Mouse (Mus musculus) yolk sac, embryonic 10.5 days (tissue): Measurements from ENCODE around the gene Mbtd1.
"Not testable (repeated sequence)": the region's sequence is repeated elsewhere in the genome, so short reads cannot be mapped to it uniquely, and the experiment has no call there.

Source experiments
- DNase-seq: peaks from one replicate; pipeline ENCODE4 v3.0.0-alpha.2; 2017; ENCODE audit warnings: low spot score

The Mbtd1 gene

DNA sequence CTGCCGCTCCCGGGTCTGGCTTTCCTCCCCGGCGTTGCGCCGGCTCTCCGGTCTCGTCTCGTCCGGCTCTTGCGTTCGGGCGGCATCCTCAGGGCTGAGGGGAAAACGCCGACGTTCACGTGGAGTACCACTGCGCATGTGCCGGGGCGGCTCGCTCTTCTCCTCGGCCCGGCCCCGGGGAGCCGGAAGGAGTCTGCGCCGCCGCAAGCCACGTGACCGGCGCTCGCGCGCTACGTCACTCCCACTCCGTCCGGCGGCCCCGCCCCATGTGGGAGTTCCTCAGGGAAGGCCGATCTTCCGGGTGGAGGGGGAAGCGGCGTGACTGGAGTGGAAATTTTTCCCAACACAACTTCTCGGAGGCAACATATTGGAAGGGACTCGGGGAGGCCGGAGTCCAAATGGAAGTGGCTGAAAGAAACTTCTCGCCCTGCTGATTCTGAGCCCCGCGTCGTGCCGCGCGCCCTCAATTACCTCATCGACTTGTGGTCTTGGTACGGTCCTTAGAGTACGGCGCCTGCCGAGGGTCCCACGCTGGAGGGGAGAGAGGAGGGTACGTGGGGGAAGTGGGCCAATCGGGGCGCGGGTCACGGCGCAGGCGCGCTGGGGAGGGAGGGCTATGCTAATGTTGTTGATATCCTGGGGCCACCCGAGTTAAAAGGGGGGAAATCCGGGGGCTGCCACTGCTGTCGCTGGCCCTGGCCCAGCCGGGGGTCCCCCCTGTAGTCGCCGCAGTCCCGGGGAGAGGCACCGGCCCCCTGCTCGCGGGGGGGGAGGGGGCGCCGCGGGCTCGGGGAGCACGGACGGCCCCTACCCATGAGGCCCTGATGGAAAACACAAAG, at the start of gene Mbtd1, which contains the start of gene Utp18:
Gene Mbtd1, plus strand, starts transcription at position 281 of the 839 bp plus-strand sequence.
Gene Utp18, minus strand, starts transcription at position 195 of the 839 bp plus-strand sequence.
- peak; percentile 97 for DNase-seq

DNA sequence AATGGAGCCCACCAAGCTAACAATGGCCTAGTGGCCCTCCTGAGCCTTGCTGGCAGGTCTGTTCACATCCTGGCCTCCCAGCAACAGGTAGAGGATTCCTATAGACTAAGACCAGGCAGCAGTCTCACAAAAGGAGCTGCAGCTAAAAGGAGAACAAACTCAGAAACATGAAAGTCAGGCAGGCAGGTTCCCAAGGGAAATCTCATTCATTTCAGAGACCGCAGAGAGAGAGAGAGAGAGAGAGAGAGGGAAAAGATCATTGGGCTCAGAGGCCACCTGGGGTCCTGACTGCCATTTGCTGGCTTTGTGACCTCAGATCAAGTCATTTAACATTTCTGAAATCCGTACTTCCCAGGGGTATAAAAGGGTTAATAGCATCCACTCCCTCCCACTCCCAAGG, 38.3 kb upstream of the Mbtd1 start:
- DNase-seq, result no peak

- no peak for DNase-seq
These were observed 33.1 kb upstream of the Mbtd1 start for GRCm38 (mm10) chr11:93852546-93852945.

DNA sequence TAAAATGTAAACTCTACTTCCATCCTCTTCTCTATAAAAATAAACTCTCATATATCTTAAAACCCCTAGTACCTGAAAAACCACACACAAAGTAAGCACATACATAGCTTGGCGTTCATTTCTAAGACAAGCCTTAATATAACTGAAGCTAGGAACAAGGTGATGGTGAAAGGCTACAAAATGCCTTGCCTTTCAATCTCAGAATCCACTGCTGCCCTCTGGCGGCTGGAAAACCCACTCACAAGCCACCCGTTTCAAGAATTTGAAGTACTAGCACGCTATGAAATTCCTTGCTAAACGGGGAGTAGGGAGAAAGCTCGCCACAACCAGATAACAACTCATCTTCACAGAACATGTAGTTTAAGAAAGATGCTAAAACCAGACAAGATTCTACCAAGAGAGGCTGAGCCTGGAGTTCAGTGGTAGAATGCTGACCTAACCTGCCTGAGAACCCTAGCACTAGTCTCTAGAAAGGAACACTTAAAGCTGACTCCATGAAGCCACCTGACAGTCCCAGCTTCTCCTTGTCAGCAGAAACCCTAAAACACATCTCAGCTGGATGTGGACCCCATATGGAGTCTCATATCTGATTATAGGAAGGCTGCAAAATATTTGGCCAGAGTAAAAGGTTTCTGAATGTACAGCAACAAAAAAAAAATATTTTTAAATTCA, 29.2 kb upstream of the Mbtd1 start:
- peak; percentile 45 for DNase-seq

- DNase-seq, result no peak
These were observed 25.0 kb upstream of the Mbtd1 start for GRCm38 (mm10) chr11:93860540-93861172.

GRCm38 (mm10) chr11:93861193-93861592, 24.5 kb upstream of the Mbtd1 start:
- DNase-seq, result no peak

DNA sequence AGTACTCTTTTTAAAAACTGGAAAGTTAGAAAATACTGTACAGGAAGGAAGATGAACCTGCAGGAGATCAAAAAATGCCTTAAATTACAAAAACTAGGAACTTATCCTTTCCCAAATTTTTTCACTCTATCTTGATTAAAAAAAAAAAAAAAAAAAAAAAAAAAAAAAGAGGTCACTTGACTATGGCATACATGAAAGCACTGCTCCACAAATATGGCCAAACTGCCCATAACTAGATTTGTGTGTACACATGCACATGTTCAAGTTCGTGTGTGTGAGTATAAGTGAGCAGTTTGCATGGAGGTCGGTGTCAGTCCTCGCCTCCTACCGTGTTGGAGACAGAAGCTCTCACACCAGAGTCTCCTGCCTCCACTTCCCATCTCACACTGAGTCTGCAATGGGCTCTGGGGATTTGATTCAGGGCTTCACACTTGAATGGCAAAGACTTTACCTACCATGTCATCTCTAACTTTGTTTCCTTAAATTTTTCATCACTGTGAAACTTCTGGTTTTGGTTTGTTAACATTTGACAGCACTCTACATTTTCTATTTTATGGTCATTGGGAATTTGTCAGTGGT, 23.5 kb upstream of the Mbtd1 start:
- DNase-seq, result no peak

DNA sequence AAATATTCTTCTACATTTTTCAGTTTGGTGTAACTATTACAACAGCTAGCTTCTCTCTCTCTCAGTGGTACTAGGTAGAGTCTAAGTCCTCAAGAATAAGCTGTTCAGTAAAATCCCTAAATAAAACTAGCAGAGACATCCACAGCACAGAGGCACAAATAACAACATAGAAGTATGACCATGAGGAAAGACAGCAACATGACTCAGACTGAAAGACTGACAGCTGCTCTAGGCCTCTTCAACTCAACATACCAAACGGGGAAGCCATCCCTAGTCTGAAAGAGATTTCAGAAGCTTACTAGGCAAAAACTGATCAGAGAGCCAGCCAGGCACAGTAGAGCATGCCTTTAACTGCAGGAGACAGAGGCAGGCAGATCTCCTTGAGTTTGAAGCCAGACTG, 23.0 kb upstream of the Mbtd1 start:
- no peak for DNase-seq

DNA sequence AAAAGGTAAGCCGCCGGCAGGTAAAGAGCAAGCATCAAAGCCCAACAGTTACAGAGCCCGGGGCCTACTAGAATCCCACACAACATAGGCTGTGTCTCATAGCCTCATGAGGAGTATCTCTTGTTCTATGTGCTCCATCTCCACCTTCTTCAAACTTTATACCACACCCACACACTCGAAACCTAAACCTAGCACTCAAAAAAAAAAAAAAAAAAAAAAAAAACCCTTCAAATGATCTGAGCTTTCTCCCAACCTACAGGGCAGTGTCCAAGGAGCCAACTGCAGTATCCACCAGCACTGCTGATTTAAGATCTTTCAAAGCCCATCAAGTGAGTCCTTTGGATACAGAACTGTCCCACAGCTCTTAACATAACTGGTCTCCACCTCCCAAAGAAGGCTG, 1.6 kb upstream of the Mbtd1 start:
- DNase-seq, result no peak

GRCm38 (mm10) chr11:93884901-93885571, 616 bp upstream of the Mbtd1 start:
- DNase-seq, result peak; percentile 85

GRCm38 (mm10) chr11:93886411-93887079, 893 bp downstream of the Mbtd1 start:
- DNase-seq, result peak; percentile 47

GRCm38 (mm10) chr11:93887080-93887447, 1.4 kb downstream of the Mbtd1 start:
- DNase-seq, result no peak

- DNase-seq, result no peak
These were observed 12.1 kb downstream of the Mbtd1 start for GRCm38 (mm10) chr11:93897732-93898131.

GRCm38 (mm10) chr11:93906834-93907233, 21.2 kb downstream of the Mbtd1 start:
- DNase-seq, result no peak

- no peak for DNase-seq
These were observed 22.2 kb downstream of the Mbtd1 start for GRCm38 (mm10) chr11:93907839-93908238.

DNA sequence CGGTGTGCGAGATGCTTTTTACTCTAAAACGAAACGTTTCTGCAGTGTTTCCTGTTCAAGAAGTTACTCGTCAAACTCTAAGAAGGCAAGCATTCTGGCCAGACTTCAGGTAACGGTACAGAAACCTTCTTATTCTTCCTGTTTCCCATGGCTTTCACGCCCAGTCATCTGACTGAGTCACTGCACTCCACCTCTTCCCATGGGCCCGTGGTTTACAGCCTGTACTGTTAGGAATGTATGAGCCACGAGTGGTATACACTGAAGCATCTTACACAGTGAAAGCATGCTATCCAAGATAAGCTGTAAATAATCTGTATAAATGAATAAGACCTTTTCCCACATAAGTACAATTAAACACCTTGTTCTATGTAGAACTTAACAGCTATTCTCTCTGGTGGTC, 23.2 kb downstream of the Mbtd1 start:
- no peak for DNase-seq

- DNase-seq, result no peak
These were observed 26.0 kb downstream of the Mbtd1 start for GRCm38 (mm10) chr11:93911603-93912002.

- DNase-seq, result not testable (repeated sequence)
These were observed 29.4 kb downstream of the Mbtd1 start for GRCm38 (mm10) chr11:93915019-93915418.

- DNase-seq, result no peak
These were observed 43.5 kb downstream of the Mbtd1 start for GRCm38 (mm10) chr11:93929106-93929505.

- DNase-seq, result no peak
These were observed 55.3 kb downstream of the Mbtd1 start for GRCm38 (mm10) chr11:93940906-93941305.

- DNase-seq, result no peak
These were observed 59.3 kb downstream of the Mbtd1 start for GRCm38 (mm10) chr11:93944986-93945385.
